Mouse (Mus musculus) frontal cortex, postnatal 10 days (tissue): ENCODE results near the gene Best1.

Experiments used
- DNase-seq, 2 experiments: peaks; one replicate each; pipeline ENCODE4 v3.0.0; 2022; ENCODE audit warnings: low spot score in 2 of 2, mixed read lengths in 1 of 2

The Best1 gene

GRCm38 (mm10) chr19:10001206-10001969 lies at the start of gene Best1, which contains the start of gene Rab3il1:
Gene Best1, minus strand, starts transcription at chr19:10001633.
Gene Rab3il1, plus strand, starts transcription at chr19:10001669.
- no peak for DNase-seq

DNA sequence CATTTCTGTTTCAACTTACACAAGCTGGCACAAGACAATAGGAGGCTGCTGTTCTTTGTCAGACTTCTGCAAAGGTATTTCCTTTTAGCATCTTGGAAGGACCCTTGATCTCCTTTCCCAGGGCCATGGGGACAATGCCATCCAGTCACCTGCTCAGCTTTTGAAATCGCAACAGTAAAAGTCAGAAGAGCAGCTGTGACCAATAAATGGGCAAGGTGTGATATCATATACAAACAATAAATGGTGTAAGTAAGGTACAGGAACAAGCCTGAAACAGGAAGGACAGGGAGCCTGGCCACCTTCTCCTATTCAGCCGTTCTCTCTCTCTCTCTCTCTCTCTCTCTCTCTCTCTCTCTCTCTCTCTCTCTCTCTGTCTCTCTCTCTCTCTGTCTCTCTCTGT lies 49.0 kb upstream of the Best1 start:
- no peak for DNase-seq

DNA sequence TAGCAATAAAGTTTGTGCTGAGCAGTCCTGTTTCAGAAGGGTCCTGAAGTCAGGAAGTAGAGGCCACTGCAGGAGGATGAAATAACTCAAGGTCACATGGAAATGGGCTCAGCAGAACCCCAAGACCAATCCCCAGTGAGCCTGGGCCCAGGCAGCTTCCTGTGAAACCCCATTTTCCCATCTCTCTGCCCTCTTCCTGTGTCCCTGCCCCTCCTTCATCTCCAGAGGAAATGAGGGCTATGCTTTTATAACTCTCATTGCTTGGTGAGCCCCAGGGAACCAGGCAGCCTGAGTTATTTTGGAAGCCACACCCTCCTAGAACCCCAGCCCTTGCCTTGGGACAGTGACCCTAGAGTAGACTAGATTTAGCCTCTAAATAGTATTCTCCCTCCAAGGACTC lies 48.1 kb upstream of the Best1 start:
- no peak for DNase-seq

DNA sequence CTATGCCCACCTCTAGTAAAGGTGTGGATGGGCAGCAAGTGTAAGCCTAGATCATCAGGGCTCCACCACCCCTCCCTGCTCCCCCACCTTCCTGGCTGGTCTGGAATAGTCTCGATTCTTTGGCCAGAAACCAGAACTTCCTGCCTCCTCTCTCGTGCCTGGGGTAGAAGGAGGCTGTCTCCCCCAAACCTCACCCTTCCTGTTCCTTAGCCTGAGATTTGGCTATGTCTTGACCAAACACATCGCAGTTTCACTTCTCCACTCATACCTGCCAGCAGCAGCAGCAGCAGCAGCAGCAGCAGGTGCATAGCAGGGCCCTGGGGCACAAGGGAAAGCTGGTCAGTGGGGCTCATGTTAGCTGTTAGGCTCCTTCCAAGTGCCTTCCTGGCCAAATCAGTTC lies 45.5 kb upstream of the Best1 start:
- DNase-seq = no peak

DNA sequence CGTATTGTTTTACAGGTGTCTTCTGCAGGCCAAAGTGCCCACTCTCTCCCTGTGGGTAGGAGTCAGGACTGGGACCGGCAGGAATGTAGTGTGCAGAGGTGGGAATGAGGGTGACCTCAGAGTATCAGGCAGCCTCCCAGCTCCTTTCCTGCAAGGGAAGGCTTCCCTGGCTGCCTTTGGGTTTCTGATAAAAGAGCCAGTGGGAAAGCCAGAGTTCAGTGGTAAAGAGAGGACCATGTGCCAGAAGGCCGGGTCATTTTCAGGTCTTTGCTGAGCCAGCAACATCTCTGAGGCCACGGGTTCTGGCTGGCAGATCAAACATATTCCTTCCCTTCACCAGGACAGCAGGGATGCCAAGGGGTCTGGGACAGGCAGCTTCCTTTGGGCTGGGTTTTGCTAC lies 44.9 kb upstream of the Best1 start:
- DNase-seq = no peak

GRCm38 (mm10) chr19:10045707-10046106 lies 44.3 kb upstream of the Best1 start:
- no peak for DNase-seq

DNA sequence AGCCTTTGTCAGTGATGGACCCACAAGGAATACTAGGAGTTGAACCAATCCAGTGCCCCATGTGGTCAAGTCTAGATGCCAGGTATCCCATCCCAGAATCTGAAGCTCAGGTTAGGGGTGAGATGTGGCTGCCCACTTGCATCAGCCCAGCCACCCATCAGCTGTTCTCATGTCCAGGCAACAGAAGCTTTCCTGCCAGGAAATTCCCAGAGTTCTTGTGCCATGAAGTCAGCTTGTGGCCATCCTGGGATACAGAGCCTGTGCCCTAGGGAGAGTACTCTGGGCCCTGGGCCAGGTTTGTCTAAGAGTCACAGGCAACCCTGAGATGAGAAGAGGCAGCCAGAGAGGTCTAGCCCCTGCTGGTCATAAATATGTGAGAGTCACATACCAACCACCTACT lies 42.2 kb upstream of the Best1 start:
- no peak for DNase-seq

DNA sequence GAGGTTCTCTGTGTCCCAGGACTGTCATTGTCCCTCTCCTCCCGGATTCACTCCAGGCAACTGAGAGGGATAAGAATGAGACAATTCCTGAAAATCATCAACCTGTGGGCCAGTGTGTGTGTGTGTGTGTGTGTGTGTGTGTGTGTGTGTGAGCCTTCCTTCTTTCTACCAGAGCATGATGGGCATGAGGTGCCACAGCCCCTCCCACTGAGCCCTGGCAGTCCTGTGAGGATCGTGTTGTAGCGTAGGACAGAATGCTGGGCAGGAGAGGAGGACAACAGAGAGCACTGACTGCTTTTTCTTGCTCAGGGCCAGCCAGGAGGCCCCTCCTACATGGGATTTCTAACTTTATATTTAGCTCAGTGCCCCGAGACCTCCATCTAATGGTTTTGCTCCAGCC lies 41.4 kb upstream of the Best1 start:
- no peak for DNase-seq

- DNase-seq = no peak
Observed at GRCm38 (mm10) chr19:10042232-10042631, 40.8 kb upstream of the Best1 start.

DNA sequence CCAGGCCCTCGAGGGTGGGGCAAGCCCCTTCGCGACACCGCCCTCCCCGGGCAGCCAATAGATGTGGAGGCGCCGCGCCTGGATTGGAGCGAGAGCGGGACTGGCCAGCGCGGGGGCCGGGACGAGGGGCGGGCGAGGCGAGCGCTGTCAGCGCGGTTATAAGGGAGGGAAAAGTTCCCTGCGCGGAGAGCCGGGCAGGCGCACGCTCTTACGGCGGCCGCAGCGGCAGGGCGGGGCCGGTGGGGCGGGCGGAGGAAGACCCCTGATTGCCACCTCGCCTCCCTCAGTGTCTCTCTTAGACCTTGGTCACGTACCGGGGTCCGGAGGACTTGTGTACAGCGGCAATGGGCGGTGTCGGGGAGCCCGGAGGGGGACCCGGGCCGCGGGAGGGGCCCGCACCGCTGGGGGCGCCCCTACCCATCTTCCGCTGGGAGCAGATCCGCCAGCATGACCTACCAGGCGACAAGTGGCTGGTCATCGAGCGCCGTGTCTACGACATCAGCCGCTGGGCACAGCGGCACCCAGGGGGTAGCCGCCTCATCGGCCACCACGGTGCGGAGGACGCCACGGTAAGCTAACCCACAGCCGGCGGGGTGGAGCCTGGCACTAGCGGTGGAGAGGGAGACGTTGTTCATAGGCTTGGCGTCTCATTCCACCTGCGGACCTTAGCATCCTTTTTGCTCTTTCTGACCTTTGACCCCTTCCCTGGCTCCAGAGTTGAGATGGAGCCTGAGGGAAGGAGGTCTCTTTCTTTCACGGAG lies 40.1 kb upstream of the Best1 start, which contains the start of gene Fads3:
Gene Fads3, plus strand, starts transcription at position 182 of the 761 bp plus-strand sequence.
- DNase-seq = peak; percentile 58 to 77

- DNase-seq = no peak
Observed at GRCm38 (mm10) chr19:10040866-10041387, 39.5 kb upstream of the Best1 start.

GRCm38 (mm10) chr19:10039615-10040014 lies 38.2 kb upstream of the Best1 start:
- DNase-seq = no peak

GRCm38 (mm10) chr19:10038910-10039309 lies 37.5 kb upstream of the Best1 start:
- no peak for DNase-seq

DNA sequence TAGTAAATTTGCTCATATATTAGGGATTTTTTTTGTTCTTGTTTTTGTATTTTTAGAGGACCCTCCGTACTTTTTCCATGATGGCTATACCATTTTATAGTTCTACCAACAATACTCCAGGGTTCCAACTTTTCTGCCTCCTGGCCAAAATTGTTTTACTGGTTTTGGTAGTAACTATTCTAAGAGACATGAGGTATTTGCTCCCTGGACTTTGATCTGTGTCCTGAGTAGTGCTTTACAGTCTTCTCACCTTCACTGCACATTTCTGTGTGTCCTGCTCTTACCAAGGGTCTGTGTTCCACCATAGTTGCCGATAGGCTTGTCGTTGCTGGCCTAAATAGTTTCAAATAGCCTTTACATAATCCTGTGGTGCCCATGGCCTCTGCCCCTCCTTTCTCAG lies 36.9 kb upstream of the Best1 start:
- DNase-seq = no peak

DNA sequence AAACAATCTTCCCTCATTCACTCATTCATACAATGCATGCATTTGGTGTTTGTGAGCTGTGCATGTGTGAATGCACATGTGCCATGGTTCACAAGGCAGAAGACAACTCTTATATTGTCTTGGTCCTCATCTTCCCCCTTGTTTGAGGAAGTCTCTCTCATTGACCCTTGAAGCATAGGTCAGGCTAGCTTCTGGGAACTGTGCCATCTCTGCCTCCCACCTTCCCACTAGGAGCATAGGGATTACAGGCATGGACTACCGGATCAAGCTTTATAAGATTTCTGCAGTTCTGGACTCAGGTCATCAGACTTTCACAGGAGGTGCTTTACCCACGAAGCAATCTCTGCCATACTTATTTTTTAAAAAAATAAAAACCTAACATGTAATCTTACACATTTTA lies 36.1 kb upstream of the Best1 start:
- DNase-seq = no peak

GRCm38 (mm10) chr19:10034785-10035447 lies 33.5 kb upstream of the Best1 start:
- peak in 1 of 2 experiments; percentile 72 for DNase-seq

GRCm38 (mm10) chr19:10034356-10034755 lies 32.9 kb upstream of the Best1 start:
- no peak for DNase-seq

- DNase-seq = peak in 1 of 2 experiments; percentile 64
Observed at GRCm38 (mm10) chr19:10033211-10033973, 32.0 kb upstream of the Best1 start.

GRCm38 (mm10) chr19:10029746-10030145 lies 28.3 kb upstream of the Best1 start:
- no peak for DNase-seq

GRCm38 (mm10) chr19:10025169-10025875 lies 23.9 kb upstream of the Best1 start:
- DNase-seq = peak in 1 of 2 experiments; percentile 47

GRCm38 (mm10) chr19:10023304-10023758 lies 21.9 kb upstream of the Best1 start:
- no peak for DNase-seq
